Mouse (Mus musculus) megakaryocyte, embryonic 14.5 days (primary cell): Measurements from ENCODE around the gene Zbtb3.

ENCODE experiments used
- FLI1 ChIP-seq: IDR thresholded peaks from 2 replicates; pipeline ENCODE4 v1.6.1; 2012; ENCODE audit warnings: low read length, inconsistent platforms, mixed read lengths
- GATA1 ChIP-seq: IDR thresholded peaks from 3 replicates; pipeline ENCODE4 v1.6.1; 2012; ENCODE audit warnings: mixed read lengths, low read length, inconsistent platforms, borderline replicate concordance

GRCm38 (mm10) chr19:8832971-8833370, 30.6 kb downstream of the Zbtb3 start:
- TF ChIP-seq GATA1 (no peak), FLI1 (no peak)
